Mouse (Mus musculus): ENCODE data around the gene Entpd7. TPM values are rescaled to one million over a fixed set of nuclear protein-coding genes. Genes with fewer than 3 reads are reported as not detected.

Gene Entpd7
- 11.3 and 12.0 TPM in 2 replicates for polyA plus RNA-seq (2015; fragmentation: Nextera tagmentation; extraction: Ambion mirVana)

- ATAC-seq (replicated peaks; ENCODE audit: low FRiP score, low read depth) (peak; percentile 99), DNase-seq (ENCODE audit: low spot score) (peak; percentile 98)
- WGBS, result under 1% methylated on average over 60 of the region's 60 CpGs
- peak within 1 kb of the TSS; percentile 90 for H3K4me2 ChIP-seq (ENCODE audit: low read length)
- no peaks in the 10 kb centered on the region for H3K36me3 ChIP-seq (ENCODE audit: insufficient read depth, low read length)
- H3K9me3 ChIP-seq (replicated peaks; ENCODE audit: low read length), result no peaks in the 10 kb centered on the region
- H3K4me3 ChIP-seq (replicated peaks; ENCODE audit: low read depth, low read length), result peak within 1 kb of the TSS; percentile 86
- H3K4me1 ChIP-seq (replicated peaks; ENCODE audit: insufficient read depth, low read length), result no peaks in the 10 kb centered on the region; the same call in 1 of the 2 replicates
- peak within 1 kb of the TSS; percentile 83 for H3K9ac ChIP-seq (ENCODE audit: low read depth, low read length)
- H3K27me3 ChIP-seq (ENCODE audit: insufficient read depth, low read length), result no peaks in the 10 kb centered on the region
- peak; percentile 66 for TF ChIP-seq CTCF (IDR thresholded peaks at IDR 0.05; ENCODE audit: low read depth)
- peak within 1 kb of the TSS; percentile 50 for H3K27ac ChIP-seq
Measured at GRCm38 (mm10) chr19:43689419-43690246, at the start of gene Entpd7. Gene Entpd7, plus strand, starts transcription at chr19:43689672.

GRCm38 (mm10) chr19:43641833-43642232 is 47.6 kb upstream of the Entpd7 start:
- H3K27ac ChIP-seq, result no peak overlapping the region
- no peak for ATAC-seq (replicated peaks; ENCODE audit: low FRiP score, low read depth)
- no peak overlapping the region for H3K4me3 ChIP-seq (replicated peaks; ENCODE audit: low read depth, low read length)

DNA sequence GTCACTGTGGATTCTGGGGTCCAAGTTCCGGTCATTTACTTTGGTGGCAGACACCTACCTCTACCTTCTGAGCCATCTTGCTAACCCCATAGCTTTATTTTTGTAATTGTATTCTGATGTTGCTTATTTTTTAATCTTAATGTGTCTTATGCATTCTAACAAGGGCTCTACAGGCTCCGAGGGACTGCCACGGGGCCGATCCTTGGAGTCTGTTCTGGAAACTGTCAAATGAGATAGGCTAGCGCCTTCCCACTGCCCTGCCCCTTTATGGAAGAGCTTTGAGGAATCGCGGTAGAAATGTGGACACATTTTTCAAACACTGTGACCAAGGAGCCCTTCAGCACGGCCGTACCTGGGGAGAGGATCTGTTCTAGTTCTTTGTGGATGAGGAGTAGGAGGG is 46.6 kb upstream of the Entpd7 start:
- Histone ChIP-seq H3K27ac (no peak overlapping the region), H3K9ac (ENCODE audit: low read depth, low read length) (no peak overlapping the region), H3K9me3 (replicated peaks; ENCODE audit: low read length) (no peaks in the 10 kb centered on the region), H3K27me3 (ENCODE audit: insufficient read depth, low read length) (no peaks in the 10 kb centered on the region), H3K4me2 (ENCODE audit: low read length) (no peak overlapping the region), H3K4me3 (replicated peaks; ENCODE audit: low read depth, low read length) (no peak overlapping the region), H3K36me3 (ENCODE audit: insufficient read depth, low read length) (no peaks in the 10 kb centered on the region), H3K4me1 (replicated peaks; ENCODE audit: insufficient read depth, low read length) (no peaks in the 10 kb centered on the region)
- no peak for TF ChIP-seq CTCF (IDR thresholded peaks at IDR 0.05; ENCODE audit: low read depth)
- DNase-seq (ENCODE audit: low spot score), result no peak
- ATAC-seq (replicated peaks; ENCODE audit: low FRiP score, low read depth), result no peak
- 83% methylated on average over 9 of the region's 9 CpGs for WGBS

More at GRCm38 (mm10) chr19:43641833-43642232, 47.6 kb upstream of the Entpd7 start:
- Histone ChIP-seq H3K4me1 (replicated peaks; ENCODE audit: insufficient read depth, low read length) (no peaks in the 10 kb centered on the region), H3K27me3 (ENCODE audit: insufficient read depth, low read length) (no peaks in the 10 kb centered on the region), H3K4me2 (ENCODE audit: low read length) (no peak overlapping the region), H3K9me3 (replicated peaks; ENCODE audit: low read length) (no peaks in the 10 kb centered on the region), H3K36me3 (ENCODE audit: insufficient read depth, low read length) (no peaks in the 10 kb centered on the region), H3K9ac (ENCODE audit: low read depth, low read length) (no peak overlapping the region)
- no peak for DNase-seq (ENCODE audit: low spot score)
- 70% methylated on average over 11 of the region's 11 CpGs for WGBS
- TF ChIP-seq CTCF (IDR thresholded peaks at IDR 0.05; ENCODE audit: low read depth), result no peak

DNA sequence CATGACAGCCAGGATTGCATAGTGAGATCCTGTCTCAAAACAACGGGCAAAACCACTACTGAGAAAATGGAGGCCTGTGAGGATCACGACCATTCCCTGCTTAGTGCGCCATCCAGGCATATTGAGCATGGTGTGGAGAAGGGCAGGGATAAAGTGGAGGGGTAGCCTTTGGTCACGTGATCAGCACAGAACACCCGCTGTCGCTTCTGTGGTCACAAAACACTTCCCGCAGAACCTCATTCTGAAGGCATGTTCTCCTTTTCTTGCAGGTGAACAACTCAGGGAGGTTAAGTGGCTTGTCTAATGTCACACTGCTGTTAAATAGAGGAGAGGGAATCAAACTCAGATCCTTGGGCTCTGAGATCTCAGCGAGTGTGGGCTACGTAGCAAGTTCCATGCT is 44.0 kb upstream of the Entpd7 start:
- no peak for ATAC-seq (replicated peaks; ENCODE audit: low FRiP score, low read depth)
- Histone ChIP-seq H3K9me3 (replicated peaks; ENCODE audit: low read length) (no peaks in the 10 kb centered on the region), H3K27ac (no peak overlapping the region), H3K27me3 (ENCODE audit: insufficient read depth, low read length) (no peaks in the 10 kb centered on the region), H3K4me1 (replicated peaks; ENCODE audit: insufficient read depth, low read length) (no peaks in the 10 kb centered on the region), H3K9ac (ENCODE audit: low read depth, low read length) (no peak overlapping the region), H3K4me3 (replicated peaks; ENCODE audit: low read depth, low read length) (no peak overlapping the region), H3K36me3 (ENCODE audit: insufficient read depth, low read length) (no peaks in the 10 kb centered on the region), H3K4me2 (ENCODE audit: low read length) (no peak overlapping the region)
- DNase-seq (ENCODE audit: low spot score), result no peak
- TF ChIP-seq CTCF (IDR thresholded peaks at IDR 0.05; ENCODE audit: low read depth), result no peak
- 93% methylated on average over 9 of the region's 9 CpGs for WGBS

GRCm38 (mm10) chr19:43646852-43647251 is 42.6 kb upstream of the Entpd7 start:
- Histone ChIP-seq H3K27ac (no peak overlapping the region), H3K4me3 (replicated peaks; ENCODE audit: low read depth, low read length) (no peak overlapping the region), H3K27me3 (ENCODE audit: insufficient read depth, low read length) (no peaks in the 10 kb centered on the region), H3K36me3 (ENCODE audit: insufficient read depth, low read length) (no peaks in the 10 kb centered on the region), H3K4me2 (ENCODE audit: low read length) (no peak overlapping the region), H3K9ac (ENCODE audit: low read depth, low read length) (no peak overlapping the region), H3K9me3 (replicated peaks; ENCODE audit: low read length) (no peaks in the 10 kb centered on the region), H3K4me1 (replicated peaks; ENCODE audit: insufficient read depth, low read length) (0 out of 2 replicates have a peak, but pooled peaks cover 3% of the 10 kb centered on the region)
- DNase-seq (ENCODE audit: low spot score) (no peak), ATAC-seq (replicated peaks; ENCODE audit: low FRiP score, low read depth) (no peak)
- 67% methylated on average over 7 of the region's 7 CpGs for WGBS
- TF ChIP-seq CTCF (IDR thresholded peaks at IDR 0.05; ENCODE audit: low read depth), result no peak

GRCm38 (mm10) chr19:43647261-43647660 is 42.2 kb upstream of the Entpd7 start:
- H3K9me3 ChIP-seq (replicated peaks; ENCODE audit: low read length), result no peaks in the 10 kb centered on the region
- H3K9ac ChIP-seq (ENCODE audit: low read depth, low read length), result no peak overlapping the region
- H3K27me3 ChIP-seq (ENCODE audit: insufficient read depth, low read length), result no peaks in the 10 kb centered on the region
- peaks cover 6% of the 10 kb centered on the region; the same call in 1 of the 2 replicates for H3K4me1 ChIP-seq (replicated peaks; ENCODE audit: insufficient read depth, low read length)
- H3K27ac ChIP-seq, result no peak overlapping the region
- 84% methylated on average over 9 of the region's 9 CpGs for WGBS
- TF ChIP-seq CTCF (IDR thresholded peaks at IDR 0.05; ENCODE audit: low read depth), result no peak
- no peak overlapping the region for H3K4me3 ChIP-seq (replicated peaks; ENCODE audit: low read depth, low read length)
- no peak overlapping the region for H3K4me2 ChIP-seq (ENCODE audit: low read length)
- H3K36me3 ChIP-seq (ENCODE audit: insufficient read depth, low read length), result no peaks in the 10 kb centered on the region
- ATAC-seq (replicated peaks; ENCODE audit: low FRiP score, low read depth) (no peak), DNase-seq (ENCODE audit: low spot score) (no peak)
